Mouse (Mus musculus) heart, postnatal 36 days (tissue): ENCODE measurements around the gene Tle4. TPM values are rescaled to one million over a fixed set of nuclear protein-coding genes. Genes with fewer than 3 reads are reported as not detected.

Source experiments
- DNase-seq, 2 experiments: peaks; one replicate each; pipeline ENCODE4 v3.0.0; 2021 to 2022
- intact Hi-C: fragments of 180-260 bp; cut with DNase I; formaldehyde crosslinking; loops from one replicate; pipeline ENCODE4 v1.15.1; 2025
- total RNA-seq, 2 experiments: library from RNA; stranded (reverse); gene quantifications; 2 replicates each; pipeline ENCODE4 v1.2.3; 2021

The Tle4 gene
- total RNA-seq, 2 experiments from 2014 or later, result 8.8 to 10.5 TPM

DNA sequence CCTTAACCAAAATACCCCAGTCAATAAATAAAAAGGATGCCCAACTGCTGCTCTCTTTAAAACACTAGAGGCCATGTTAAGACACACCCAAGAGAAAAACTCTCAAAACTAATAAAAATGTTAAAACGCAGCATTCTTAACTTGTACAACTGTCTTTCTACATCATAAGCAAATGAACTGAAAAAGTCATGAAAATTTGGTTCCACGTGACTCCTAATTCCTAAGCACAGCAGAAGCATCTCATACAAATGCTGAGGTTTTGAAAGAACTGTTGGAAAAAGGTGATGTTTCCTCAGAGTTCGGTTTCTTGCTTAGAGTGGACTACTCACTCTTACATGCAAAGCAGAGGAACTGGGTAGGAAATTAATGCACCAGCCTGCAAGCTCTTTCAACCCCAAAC is 3.3 kb downstream of the Tle4 start:
- intact Hi-C loops, result loop anchor here (10.0 kb wide), 1 partner anchor 370 kb away; no protein-coding TSS in a partner anchor
- DNase-seq, result no peak

DNA sequence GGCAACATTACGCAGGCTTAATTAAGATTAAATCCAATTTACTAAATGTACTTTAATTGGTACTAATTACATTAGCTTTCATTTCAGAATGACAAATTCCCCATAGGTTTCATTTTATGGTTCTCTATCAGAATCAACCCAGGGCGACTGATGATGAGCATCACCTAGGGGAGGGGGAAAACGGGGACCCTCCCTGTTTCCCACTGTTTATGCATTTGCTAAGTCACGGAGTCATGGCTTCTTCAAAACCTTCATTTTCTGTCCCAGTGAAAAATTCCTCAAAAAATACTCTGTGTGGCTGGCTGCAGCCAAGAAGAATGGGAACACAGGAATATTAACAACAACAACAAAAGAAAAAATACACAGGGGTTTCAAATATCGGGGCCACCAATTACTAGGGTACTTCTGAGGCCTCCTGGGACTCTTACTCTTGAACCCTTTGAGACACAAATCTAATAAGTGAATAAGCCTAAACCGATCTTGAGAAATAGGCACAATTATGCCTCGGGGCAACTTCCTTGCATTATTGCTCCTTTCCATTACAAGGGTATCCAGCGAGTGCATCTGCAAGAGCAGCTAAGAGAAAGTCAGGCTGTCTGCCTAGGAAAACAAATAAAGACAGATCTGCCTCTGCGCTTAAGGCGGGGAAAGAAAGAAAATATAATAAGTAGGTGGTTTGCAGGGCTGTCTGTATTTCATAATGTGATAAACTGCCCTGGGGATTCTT is 5.9 kb downstream of the Tle4 start:
- intact Hi-C loops, result loop anchor here (10.0 kb wide), 1 partner anchor 367 kb away; no protein-coding TSS in a partner anchor
- DNase-seq, result no peak

DNA sequence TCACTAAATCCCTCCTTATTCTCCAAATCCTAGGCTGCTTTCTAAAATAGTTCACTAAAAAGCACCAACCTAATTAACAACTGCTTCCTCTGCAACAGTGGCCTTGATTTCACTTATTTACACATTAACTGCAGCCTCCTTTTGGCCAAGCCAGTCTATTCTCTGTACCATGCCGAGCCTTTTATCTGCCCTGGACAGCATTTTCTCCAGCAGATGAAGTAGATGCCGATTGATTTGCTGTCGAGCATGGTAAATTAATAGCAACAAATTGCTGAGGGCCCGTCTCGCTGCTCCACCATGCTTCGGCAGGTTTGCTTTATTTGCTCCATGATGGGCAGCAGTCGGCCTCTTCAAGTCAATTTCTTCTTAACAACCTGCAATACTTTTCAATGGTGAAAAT is 7.7 kb downstream of the Tle4 start:
- DNase-seq, result no peak
- intact Hi-C loops, result loop anchor here (10.0 kb wide), 1 partner anchor 365 kb away; no protein-coding TSS in a partner anchor

DNA sequence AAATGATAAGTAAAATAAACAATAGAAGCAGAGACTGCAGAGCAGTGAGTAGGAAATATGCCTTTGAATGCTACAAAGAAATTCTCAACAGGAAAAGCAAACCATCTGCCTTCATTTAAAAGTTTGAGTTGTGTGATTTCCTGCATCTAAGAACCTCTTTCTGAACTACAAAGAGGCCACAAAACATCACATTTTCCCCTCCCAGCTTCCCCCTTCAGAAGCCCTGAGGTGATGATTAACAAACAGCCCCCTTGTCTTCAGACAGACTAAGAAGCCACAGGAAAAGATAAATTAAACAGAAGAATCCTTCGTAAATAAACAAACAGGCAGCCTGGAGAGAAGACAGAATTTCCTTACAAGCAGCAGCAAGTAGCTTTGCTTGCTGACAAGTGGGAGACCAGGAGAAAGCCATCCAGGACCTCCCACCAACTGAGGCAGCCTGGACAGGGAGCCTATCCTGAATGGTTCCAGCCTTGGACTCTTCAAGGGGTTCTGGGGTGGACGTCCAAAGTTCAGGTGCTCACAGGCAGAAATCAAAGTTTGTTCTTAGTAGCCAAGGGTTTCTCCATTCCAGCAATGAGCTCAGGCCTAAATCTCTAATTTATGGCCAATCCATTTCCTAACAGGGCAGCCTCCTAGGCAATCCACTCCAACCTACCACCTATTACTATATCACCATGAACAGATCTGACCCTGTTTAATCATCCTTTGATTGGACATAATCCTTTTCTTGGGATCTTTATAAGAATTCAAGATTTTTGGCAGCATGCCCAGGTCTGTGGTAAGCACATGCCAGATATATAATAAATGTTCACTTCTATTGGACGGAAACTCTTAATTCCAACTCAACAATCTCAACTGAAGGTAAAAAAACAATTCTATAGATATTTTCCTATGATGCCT is 9.4 kb downstream of the Tle4 start:
- intact Hi-C loops, result no loop called here

DNA sequence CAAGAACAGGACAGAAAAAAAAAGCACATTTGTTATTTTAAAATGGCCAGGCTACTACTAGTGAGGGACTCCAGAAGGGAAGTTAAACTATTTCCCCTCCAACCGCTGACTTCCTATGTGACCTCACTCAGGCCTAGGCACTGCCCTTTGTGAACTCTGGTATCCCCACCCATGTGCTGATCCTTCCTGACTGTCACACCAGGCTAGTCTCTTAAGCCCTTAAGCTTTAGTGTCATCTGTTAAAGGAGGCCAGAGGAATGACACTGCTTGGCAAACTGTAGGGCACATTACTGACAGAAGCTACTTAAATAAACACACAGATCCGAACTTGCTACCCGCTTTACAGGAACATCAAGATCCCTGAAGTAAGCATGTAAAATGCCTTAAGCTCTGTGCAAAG is 11.7 kb downstream of the Tle4 start:
- intact Hi-C loops, result no loop called here
- peak; percentile 13 for DNase-seq

More for the DNA sequence above, 9.4 kb downstream of the Tle4 start:
- no peak for DNase-seq

DNA sequence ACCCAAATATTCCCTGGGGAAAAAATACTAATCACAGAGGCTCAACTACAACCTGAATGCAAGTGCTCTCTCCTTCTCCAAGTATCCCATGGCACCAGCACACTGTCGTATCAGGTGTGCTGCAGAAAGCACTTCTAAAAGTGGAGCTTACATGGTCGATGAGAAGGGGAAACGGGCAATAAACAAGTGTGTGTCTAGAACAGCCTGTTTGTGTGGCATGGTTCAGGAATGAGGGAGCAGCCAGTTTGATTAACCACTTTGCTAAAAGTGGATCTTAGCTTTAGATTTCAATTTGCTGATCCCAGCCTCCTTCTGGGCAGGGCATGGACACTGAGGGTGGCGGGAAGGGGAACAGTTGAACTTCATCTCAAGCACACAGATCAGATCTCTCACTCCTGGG is 12.1 kb downstream of the Tle4 start:
- peak; percentile 6 to 18 for DNase-seq

DNA sequence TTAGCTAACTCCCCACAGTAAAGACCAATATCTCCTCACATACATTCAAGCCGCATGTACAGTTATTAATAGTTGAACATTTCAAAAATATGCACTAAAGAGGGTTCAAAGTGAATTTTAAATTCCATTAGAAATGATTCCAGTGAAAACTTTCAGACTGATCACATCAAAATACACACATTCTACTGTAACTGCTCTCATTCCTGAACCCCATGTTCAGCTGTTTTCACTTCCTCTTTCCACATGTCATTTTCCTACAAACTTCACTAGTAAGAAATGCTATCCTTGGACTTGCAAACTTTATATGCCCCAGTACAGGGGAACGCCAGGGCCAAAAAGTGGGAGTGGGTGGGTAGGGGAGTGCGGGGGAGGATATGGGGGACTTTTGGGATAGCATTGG is 12.6 kb downstream of the Tle4 start:
- DNase-seq, result no peak
- intact Hi-C loops, result no loop called here

More for the DNA sequence above, 12.1 kb downstream of the Tle4 start:
- intact Hi-C loops, result no loop called here

DNA sequence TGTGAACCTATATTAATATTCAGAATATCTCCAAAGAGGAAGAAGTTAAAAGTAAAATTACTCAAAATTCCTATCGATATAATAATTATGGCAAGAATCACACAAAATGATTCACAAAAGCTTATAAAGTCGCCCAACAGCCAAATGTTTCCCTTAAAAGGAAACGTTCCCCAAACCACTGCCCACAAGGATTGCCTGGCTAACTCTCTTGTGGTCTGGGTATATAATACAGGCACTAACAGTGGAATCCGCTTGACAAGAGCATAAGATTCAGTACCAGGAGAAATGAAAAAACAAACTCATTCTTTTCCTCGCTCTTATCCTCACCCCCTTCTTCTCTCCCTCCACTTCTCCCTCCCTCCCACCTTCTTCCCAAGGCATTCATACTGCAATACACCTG is 19.2 kb downstream of the Tle4 start:
- intact Hi-C loops, result no loop called here
- DNase-seq, result no peak

DNA sequence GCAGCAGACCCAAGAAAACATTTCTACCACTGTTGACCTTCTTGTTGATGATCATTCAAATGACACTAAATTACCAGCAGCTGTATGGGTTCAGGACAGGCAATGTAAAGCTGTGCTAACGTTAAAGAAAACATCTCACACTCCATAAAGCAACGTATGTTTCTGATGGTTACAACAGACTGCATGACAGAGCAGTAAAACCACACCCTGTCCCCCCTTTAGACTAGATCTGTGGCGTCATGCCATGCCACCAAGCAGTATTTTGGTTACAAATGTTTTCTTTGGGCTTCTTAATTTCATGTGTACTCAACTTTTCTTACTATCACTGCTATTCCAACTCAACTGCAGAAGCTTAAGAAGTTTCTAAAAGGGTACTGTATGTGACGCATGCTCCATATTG is 19.8 kb downstream of the Tle4 start:
- no peak for DNase-seq
- intact Hi-C loops, result no loop called here

DNA sequence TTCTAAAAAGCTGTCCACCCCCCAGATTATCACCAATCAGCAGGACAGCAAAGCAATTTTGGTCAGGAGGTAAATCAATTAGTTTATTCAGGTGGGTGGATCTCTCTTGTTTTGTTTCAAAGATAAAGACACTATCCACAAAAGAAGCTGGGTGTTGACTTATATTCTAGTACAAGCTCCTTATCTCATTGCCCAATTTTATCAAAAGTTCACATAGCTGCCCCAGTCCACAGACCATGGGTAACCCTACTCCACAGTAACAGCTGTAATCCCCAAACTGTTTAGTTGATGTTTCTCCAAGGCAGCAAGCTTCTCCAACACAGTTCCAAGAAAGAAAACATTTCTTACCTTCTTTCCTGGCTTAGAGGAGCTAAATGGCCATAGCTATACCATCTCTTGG is 21.5 kb downstream of the Tle4 start:
- intact Hi-C loops, result no loop called here
- DNase-seq, result no peak

DNA sequence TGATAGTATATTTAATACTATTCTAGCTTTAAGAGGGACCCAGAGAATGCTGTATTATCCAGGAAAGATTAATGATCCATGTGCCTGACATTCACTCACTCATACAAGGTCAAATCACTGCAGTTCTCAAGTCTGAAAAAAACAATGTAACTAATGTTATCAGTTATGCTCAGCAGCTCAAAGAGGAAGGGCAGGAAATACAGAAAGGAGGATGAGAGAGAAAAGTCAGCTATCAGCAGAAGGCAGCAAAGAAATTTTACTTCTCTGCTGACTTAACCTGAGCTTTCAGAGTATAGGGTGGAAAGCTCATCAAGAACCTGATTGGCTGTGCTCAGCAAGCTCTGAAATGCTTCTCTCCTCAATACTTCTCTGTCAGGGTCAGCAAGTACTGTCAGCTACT is 29.0 kb downstream of the Tle4 start:
- intact Hi-C loops, result no loop called here
- no peak for DNase-seq

DNA sequence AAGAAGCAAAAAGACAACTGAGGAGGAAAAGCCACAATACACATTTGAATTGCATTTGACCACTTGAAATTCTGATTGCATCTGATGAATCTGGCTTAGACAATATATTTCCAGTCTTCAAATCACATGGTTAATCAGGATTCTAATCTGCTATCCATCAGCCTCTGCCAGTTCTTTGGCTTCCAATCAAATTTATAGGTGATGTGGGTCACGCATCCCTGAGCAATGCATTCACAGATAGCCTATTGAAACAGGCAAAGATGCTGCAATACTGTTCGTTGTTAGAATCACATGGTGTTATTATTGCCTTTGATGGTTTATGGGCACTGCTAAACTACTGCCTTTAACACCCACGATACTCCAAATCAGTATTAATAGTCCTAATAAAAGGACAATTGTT is 30.8 kb downstream of the Tle4 start:
- no peak for DNase-seq
- intact Hi-C loops, result no loop called here

DNA sequence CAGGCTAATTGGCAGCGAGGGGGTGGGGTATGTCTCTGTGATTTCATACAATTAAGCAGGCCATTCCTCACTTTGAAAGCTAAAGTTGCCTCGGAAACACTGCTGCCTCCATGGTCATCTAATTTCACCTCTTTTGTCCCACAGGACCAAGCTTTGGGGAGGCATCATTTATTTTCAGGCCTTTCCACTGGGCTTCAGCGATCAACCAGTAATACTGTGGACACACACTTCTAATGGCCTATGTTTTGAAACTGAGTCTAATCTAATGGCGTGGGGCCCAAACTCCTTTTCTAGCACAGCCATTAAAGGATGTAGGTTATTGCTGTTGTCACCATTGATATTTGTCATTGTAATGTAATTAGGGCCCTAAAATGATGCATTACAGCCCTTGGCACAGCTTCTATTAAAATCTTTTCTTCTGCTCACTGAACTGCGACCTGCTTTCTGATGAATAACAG is 31.3 kb downstream of the Tle4 start:
- DNase-seq, result no peak
- intact Hi-C loops, result no loop called here

DNA sequence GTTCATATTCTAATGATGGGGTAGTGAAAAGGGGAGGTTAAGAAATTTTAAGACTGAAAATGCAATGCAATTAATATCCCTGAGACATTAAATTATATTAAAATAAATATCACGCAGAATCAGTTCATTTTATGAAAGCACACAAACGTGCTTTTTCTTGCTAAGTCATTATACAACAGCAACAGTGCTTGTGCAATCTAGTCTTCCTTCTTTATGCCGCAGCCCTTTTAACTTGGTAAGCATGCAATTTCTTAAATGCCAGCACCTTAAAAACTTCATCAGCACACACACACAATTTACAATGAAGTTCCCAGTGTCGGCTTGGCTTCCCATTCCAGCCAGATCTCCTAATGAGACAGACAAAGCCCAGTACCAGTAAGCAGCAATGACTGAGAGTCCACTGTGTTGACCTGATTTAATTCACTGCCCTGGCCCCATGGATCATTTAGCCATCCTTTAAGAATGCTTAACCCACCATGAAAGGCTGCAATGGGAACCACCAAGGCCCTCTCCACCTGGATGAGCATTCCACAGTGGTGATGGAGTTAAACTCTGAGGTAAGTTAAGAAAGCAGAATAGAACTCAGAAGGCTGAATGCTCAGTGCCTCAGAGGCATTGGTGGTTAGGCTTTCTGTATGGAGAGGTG is 32.3 kb downstream of the Tle4 start:
- intact Hi-C loops, result no loop called here
- DNase-seq, result no peak

DNA sequence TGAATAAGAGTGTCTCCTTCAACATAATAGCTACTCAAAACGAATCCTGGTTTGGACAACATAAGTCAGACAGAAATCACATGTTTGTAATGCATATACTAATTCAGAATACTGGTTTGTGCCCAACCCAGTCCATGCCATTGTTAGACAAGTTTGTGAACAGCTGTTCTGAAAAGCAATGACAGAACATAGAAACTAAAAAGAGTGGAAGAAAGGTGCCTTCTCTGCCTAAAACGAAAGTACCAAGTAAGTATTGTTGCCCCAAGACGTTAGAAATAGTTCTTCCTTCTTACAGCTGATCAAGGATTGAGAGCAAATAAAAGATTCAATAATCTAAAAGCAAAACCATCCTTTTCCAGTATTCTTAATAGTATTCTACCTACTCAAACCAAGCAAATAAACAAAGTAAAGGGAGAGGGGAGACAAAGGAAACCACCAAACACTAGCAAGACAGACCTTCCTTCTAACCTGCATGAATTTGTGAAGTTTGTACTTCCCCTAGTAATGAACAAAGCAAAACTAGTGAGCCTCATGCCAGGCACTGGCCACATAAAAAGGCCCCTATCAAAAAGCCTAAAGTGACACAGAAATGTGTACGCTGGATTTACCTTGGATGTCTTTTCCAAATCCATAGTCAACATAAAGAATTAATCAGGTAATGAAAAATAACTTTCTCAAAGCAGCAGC is 34.4 kb downstream of the Tle4 start:
- no peak for DNase-seq
- intact Hi-C loops, result no loop called here

DNA sequence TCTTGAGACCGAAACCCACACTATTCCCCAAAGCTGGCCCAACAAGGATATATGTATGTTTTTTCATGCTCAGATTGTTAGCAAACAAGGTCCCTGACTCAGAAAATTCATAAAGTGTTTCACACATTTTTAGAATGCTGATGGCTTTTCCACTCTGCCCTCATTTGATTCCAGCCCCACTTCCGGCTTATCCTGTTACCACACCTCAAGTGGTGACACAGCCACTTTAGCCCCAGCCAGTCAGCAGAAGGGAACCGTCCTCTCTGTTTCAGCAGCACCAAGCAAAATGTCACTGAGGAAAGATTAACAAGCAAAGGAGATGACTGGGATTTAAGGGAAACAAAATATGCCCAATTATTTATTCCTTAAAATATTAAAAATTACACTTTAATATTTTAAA is 50.0 kb downstream of the Tle4 start:
- intact Hi-C loops, result no loop called here
- no peak for DNase-seq

DNA sequence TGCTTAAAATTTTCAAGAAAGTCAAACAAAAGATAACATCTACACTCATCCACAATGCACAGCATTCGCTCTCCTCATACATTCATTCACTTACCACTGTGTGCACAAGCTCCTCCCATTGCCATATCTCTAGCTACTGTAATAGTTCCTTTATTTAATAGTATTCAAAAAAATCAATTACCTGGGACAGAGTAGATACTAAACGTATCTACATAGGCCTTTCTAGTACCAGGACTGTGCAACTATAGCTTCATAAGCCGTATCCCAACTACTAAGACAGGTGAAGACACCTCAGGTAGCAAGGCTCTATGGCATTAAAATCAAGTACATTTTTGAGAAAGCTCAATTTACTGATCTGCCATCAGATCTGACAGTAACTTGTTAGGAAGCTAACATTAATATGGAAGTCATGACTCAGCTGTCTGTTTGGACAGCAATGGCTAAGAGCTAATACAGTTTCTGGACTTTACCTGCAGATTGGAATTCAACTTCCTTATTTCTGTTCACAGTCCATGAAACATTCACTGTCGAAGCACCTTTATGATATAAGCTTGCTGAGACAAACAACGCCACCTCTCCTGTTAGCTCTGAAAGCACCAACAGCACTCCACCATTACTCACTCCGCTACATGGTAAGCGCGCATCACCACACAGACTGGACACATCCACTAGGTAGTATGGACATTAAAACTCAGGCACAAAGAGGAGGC is 50.6 kb downstream of the Tle4 start:
- intact Hi-C loops, result no loop called here
- no peak for DNase-seq

DNA sequence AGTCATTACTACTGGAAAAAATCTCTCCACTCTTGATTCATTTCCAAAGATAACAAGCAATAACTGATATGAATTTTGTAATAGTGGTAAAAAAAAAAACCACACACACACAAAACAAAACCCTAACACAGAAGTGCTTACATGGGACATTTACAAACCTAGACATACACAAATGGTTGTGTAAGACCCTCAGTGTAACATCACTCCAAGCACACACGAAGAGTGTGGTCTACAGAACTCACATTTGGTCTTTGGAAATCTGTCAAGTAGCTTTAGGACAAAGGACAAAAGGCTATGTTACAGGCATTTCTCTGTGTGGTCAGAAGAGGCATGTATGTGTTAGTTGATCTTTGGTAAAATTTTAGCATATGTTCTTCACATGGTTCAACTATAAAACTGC is 52.4 kb downstream of the Tle4 start:
- no peak for DNase-seq
- intact Hi-C loops, result no loop called here

DNA sequence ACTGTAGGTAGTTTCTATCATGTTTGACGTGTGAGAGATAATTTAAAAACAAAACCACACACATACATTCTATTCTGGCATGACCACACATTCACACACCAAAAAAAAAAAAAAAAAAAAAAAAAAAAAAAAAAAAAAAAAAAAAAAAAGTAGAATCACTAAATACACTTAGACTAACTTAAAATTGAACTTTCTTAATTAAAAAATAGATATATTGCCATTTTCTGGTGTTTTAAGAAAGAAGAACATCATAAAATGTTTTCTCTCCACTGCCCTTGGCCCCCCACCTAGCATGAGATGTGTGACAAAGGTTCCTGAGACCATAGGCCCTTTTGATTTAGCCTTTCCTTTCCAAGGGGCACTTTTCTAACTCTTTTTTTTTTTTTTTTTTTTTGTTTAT is 54.5 kb downstream of the Tle4 start:
- intact Hi-C loops, result no loop called here
- DNase-seq, result no peak

DNA sequence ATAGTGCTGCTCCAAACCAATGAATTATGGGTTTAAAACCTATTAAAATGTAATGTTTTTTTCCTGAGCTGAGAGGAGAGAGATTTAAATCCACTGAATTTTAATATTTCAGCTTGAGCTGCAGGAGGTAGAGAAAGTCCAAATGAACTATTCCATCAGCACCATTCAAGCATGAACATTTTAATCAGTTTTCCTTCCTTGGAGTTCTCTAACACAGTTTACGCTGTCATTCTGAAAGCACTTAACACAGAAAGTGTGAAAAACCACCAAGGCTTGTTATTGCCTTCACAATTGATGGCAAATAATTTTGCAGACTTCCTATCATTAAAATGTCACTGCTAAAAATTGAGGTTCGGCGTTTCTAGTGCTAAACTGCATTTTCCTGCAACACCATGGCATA is 57.2 kb downstream of the Tle4 start:
- intact Hi-C loops, result no loop called here

More for the DNA sequence above, 57.2 kb downstream of the Tle4 start:
- DNase-seq, result no peak
